Mouse (Mus musculus) kidney, postnatal 36 days (tissue): Measurements from ENCODE around the gene Pard3.

Experiments
- DNase-seq, 2 experiments: peaks; one replicate each; pipeline ENCODE4 v3.0.0; 2021 to 2022; ENCODE audit warnings: mixed read lengths in 2 of 2

Gene Pard3

GRCm38 (mm10) chr8:127361796-127362195 is 298.1 kb downstream of the Pard3 start:
- DNase-seq: no peak

DNA sequence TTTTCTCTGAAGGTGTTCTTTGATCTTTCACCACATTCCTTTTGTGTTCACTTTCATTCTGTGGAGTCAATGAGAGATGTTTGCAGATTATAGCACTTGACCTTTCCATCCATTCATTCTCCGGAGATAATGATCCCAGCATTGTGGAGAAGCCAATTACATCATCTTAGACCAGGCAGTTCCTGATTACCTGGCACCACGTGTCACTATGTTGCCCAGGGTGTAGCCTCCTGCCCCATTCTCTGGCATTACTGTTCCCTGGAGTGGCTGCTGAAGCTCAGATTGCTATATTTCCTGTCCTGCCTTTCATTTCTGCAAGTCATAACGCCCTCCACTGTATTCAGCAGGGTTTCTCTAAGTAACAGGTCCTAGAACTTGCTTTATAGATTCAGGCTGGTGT is 304.7 kb downstream of the Pard3 start:
- DNase-seq: no peak

DNA sequence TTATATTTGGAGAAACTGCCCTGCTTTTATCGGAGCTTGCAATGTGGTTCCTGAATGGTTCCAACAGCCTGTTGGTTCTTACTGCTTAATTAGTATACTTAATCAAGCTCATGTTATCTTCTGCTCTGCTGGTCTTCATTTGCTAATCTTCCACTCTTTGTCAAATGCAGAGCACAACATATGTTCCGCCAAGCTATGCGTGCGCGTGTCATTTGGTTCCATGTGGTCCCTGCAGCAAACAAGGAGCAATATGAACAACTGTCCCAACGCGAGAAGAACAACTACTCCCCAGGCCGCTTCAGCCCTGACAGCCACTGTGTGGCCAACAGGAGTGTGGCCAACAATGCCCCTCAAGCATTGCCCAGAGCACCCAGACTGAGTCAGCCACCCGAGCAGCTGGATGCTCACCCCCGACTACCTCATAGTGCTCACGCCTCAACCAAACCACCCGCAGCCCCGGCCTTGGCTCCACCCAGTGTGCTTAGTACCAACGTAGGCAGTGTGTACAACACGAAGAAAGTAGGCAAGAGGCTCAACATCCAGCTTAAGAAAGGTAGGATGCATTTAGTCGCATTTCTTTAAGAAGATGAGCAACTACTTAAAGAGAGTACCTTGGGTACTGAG is 307.7 kb downstream of the Pard3 start:
- no peak for DNase-seq

DNA sequence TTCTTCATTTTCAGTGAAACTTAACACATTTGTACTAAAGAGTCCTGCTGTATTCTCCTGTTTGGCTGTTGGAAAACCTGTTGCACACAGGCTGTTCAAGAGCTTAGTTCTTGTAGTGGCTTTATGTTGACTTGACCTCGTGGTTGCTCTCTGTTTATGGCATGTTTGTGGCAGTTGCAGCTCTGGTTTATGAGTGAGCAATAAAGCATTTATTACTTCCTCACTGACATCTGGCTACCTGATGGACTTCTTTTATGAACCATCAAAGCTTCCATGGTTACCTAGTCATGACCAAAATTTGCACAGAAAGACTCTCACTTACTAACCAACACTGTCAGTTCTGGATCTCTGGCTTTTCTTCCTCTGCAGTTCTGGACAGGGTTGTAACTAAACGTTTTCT is 314.1 kb downstream of the Pard3 start:
- no peak for DNase-seq

DNA sequence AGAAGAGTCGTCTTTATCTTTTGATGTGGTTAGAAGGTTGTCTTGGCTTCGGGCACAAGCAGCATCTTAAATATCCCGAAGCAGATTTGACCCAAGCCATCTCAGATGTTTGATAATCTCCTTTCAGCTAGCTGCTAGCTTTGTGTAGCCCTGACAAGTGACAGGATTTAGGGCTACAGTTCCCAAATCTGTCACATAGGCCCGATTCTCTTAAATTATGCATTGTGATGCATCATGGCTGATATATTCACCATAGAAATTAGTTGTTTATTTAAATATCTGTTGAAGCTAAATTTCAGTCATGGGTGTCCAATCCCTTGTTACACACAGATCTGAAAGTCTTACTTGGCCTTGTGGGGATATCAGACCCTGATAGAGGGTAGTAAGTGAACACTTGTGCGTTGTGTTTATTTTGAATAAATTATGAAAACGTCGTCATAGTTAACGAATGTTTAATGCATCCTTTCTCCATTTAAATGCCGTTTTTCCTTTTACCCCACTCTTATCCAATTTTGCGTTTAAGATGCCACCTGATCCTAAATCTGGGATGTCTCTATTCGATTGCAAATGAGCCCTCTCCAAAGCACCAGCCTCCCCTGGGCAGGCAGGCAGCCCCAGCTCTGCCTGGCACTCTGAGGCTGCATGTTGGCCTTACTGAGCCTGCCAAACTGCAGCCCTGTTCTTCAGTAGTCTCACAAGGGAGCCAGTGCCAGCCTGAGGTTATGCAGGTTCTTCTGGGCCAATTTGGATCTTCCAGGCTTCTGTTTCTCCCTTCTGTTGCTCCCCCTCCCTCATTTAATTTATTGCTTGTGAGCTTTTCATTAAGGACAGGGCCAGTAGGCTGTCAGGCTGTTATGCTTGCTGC is 315.5 kb downstream of the Pard3 start:
- DNase-seq: no peak

GRCm38 (mm10) chr8:127381259-127381658 is 317.6 kb downstream of the Pard3 start:
- DNase-seq: no peak

- no peak for DNase-seq
Measured at GRCm38 (mm10) chr8:127392700-127393099, 329.0 kb downstream of the Pard3 start.

GRCm38 (mm10) chr8:127395488-127395887 is 331.8 kb downstream of the Pard3 start:
- DNase-seq: no peak

GRCm38 (mm10) chr8:127405815-127406214 is 342.1 kb downstream of the Pard3 start:
- DNase-seq: peak; percentile 52 to 70

DNA sequence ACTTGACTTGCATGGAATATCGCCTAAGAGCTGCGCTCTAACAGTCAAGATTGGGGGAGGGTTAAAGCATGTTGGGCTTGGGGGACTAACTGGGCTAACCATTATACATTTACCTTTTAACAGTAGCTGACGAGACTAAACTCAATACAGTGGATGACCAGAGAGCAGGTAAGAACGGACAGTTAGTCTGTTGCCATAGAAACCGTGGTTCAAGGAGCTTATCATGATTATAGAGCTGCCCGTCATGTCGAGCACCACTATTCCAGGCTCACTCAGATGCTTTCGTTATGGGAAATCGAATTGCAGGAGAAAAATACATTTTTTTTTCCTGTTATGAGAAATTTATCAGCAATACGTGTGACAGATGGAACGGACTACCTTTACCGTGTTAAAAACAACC is 346.9 kb downstream of the Pard3 start:
- no peak for DNase-seq

DNA sequence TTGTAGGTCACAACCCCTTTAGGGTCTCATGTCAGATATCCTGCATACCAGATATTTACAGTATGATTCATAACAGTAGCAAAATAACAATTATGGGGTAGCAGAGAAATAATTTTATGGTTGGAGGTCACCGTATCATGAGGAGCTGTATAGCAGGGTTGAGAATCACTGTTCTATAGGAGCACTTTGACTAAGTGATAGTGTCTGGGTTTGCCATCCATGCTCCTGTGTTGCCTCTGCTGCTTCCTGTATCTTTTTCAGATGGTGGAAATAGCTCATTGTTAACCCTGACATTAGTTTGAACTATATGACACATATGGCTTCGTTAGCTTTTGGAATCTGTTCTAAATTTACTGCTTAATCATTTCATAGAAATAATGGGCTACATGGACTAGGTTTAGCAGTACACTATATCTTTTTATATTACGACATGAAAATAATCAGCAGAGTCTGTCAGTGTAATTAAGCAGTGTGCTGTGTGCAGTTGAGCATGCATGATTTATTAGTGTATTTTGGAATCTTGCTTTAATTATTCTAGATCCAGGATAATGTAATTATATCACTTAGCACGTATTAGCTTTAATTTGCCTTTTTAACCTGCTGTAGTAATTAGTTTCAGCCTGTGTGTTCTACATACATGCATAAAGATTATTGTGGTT is 347.6 kb downstream of the Pard3 start:
- DNase-seq: no peak

GRCm38 (mm10) chr8:127423021-127423420 is 359.3 kb downstream of the Pard3 start:
- no peak for DNase-seq

- DNase-seq: no peak
Measured at GRCm38 (mm10) chr8:127424211-127424916, 360.7 kb downstream of the Pard3 start.

GRCm38 (mm10) chr8:127426857-127427256 is 363.2 kb downstream of the Pard3 start:
- no peak for DNase-seq

GRCm38 (mm10) chr8:127428004-127428403 is 364.3 kb downstream of the Pard3 start:
- no peak for DNase-seq

GRCm38 (mm10) chr8:127431236-127431635 is 367.5 kb downstream of the Pard3 start:
- no peak for DNase-seq

- no peak for DNase-seq
Measured at GRCm38 (mm10) chr8:127435975-127436374, 372.3 kb downstream of the Pard3 start.

DNA sequence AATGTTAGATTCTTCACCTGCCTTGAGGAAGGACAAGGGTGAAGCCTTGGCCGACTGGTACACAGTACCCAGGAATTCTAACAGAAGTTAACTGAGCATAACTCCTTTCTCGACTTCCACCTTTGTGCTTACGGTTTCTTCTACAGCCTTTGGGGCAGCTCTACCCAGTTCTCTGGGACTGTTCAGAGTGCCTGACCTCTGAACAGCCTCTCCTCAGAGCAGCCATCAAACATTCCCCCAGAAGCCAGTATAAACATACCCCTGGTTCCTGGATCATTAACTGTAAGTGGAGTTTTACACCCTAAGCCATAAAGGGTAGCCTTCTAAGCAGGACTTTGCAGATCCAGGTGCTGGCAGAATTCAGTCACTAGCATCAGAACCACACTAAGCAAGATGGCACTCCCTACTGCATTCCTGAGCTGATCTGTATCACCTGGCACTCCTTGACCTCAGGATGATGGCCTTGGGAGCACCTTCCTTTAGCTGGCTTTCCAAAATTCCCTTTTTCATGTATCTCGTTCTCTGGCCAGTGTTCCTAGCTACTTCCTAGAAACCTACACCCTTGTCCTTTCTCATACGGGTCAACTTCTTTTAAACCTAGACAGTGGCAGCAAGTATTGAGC is 374.0 kb downstream of the Pard3 start:
- peak in 1 of 2 experiments; percentile 17 for DNase-seq

- peak; percentile 82 to 87 for DNase-seq
Measured at GRCm38 (mm10) chr8:127438625-127439391, 375.1 kb downstream of the Pard3 start.

GRCm38 (mm10) chr8:127439392-127440160 is 375.9 kb downstream of the Pard3 start:
- peak; percentile 59 to 60 for DNase-seq
